30 mouse cellular contexts compared by ENCODE assay signal in the genomic region with DNA sequence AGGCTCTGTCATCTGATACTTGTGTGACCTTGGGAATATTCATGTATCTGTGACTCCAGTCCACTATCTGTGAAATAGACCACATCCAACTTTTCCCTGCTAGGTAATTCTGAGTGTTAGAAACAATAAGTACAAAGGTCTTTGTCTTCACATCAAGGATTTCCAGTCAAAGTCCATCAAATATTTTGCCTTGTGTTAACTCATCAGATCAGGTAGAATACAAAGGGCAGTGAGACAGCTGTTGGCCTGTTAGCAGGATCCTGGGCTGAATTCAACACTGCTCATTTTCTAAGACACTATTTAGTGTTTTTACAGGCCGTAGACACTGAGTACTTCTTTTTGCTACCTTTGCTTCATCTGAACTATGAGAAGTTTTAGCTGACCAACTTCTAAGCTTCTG.
"Had no signal": no experiment of that assay in that cellular context is flagged by ENCODE, and none has a peak within 500 bp of the region (broad histone marks: within the 10 kb centered on the region; RNA-seq: fewer than 3 reads in every experiment).

No protein-coding gene starts in this region.

- H3K4me2 ChIP-seq: heart, embryonic 11.5 days; heart, embryonic 12.5 days; heart, embryonic 13.5 days; heart, embryonic 15.5 days; hindbrain, embryonic 12.5 days; hindbrain, embryonic 13.5 days; hindbrain, embryonic 14.5 days; hindbrain, embryonic 15.5 days; intestine, embryonic 15.5 days; kidney, embryonic 15.5 days had no signal

- H3K4me1 ChIP-seq: heart, embryonic 10.5 days; heart, embryonic 12.5 days; heart, embryonic 13.5 days; heart, embryonic 15.5 days; hindbrain, embryonic 10.5 days; hindbrain, embryonic 12.5 days; hindbrain, embryonic 13.5 days; hindbrain, embryonic 15.5 days; intestine, embryonic 15.5 days; kidney, embryonic 15.5 days had no signal

- H3K4me3 ChIP-seq: heart, adult 2 months; heart, embryonic 10.5 days; heart, embryonic 12.5 days; heart, embryonic 13.5 days; heart, embryonic 15.5 days; hindbrain, embryonic 10.5 days; hindbrain, embryonic 12.5 days; hindbrain, embryonic 13.5 days; hindbrain, embryonic 15.5 days; intestine, embryonic 15.5 days; kidney, embryonic 15.5 days; layer of hippocampus, adult 2 months; left cerebral cortex, adult 2 months had no signal

- DNase-seq: heart, adult 18-20 months; heart, adult 2 months; heart, postnatal 10 days; heart, postnatal 14 days; heart, postnatal 36 days; heart, postnatal 4 days; kidney, postnatal 10 days; kidney, postnatal 4 days; layer of hippocampus, adult 9-11 months; layer of hippocampus, postnatal 36 days had no signal

- H3K36me3 ChIP-seq: heart, embryonic 10.5 days; heart, embryonic 12.5 days; heart, embryonic 13.5 days; heart, embryonic 15.5 days; hindbrain, embryonic 10.5 days; hindbrain, embryonic 12.5 days; hindbrain, embryonic 13.5 days; hindbrain, embryonic 15.5 days; intestine, embryonic 15.5 days; kidney, embryonic 15.5 days had no signal

- H3K27ac ChIP-seq: heart, adult 2 months; heart, embryonic 10.5 days; heart, embryonic 13.5 days; heart, embryonic 15.5 days; hindbrain, embryonic 10.5 days; hindbrain, embryonic 12.5 days; hindbrain, embryonic 13.5 days; hindbrain, embryonic 14.5 days; hindbrain, embryonic 15.5 days; hindbrain, postnatal 0 days; intestine, embryonic 15.5 days; kidney, embryonic 15.5 days; kidney, postnatal 0 days; layer of hippocampus, adult 2 months; left cerebral cortex, adult 2 months had no signal

- H3K27me3 ChIP-seq: heart, embryonic 12.5 days; heart, embryonic 13.5 days; heart, embryonic 15.5 days; hindbrain, embryonic 12.5 days; hindbrain, embryonic 13.5 days; hindbrain, embryonic 15.5 days; intestine, embryonic 15.5 days; kidney, embryonic 15.5 days had no signal

- H3K9ac ChIP-seq: heart, embryonic 12.5 days; heart, embryonic 13.5 days; heart, embryonic 15.5 days; hindbrain, embryonic 12.5 days; hindbrain, embryonic 13.5 days; hindbrain, embryonic 14.5 days; hindbrain, embryonic 15.5 days; intestine, embryonic 15.5 days; kidney, embryonic 15.5 days had no signal

- ATAC-seq: hindbrain, embryonic 16.5 days; hindbrain, postnatal 0 days; inflammation-experienced regulatory T-cells, adult 6 months; intestine, embryonic 15.5 days; intestine, embryonic 16.5 days; intestine, postnatal 0 days had no signal

- H3K9me3 ChIP-seq: heart, embryonic 10.5 days; heart, embryonic 12.5 days; heart, embryonic 13.5 days; heart, embryonic 15.5 days; hindbrain, embryonic 10.5 days; hindbrain, embryonic 12.5 days; hindbrain, embryonic 13.5 days; hindbrain, embryonic 15.5 days; intestine, embryonic 15.5 days; kidney, embryonic 15.5 days had no signal
